Mouse (Mus musculus) thymus, postnatal 36 days (tissue): ENCODE measurements around the gene Ccdc148.

Source experiments
- DNase-seq, 2 experiments: peaks; one replicate each; pipeline ENCODE4 v3.0.0; 2022; ENCODE audit warnings: mixed read lengths in 2 of 2

Gene Ccdc148

GRCm38 (mm10) chr2:59160605-59160963 is at the start of gene Ccdc148, which contains the start of gene Pkp4:
Gene Ccdc148 (minus strand): TSS chr2:59160683.
Gene Pkp4 (plus strand): TSS chr2:59160850.
- peak; percentile 88 to 94 for DNase-seq

DNA sequence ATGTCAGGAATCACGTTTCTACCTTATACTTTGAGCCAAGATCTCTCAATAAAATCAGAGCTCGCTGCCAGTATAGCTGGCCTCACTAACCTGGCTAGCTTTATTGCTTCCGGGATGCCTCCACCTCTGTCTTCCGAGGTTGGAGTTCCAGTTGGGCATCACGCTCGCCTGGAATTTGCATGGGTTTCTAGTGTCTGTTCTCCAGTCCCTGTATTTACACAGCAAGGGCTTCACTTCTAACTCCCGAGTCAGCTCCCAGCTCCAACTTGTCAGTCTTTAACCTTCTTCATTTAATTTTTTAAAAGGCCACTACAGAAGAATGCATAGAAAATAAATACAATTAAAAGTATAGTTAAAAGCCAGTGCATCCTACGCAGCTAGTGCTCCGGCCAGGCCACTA is 47.8 kb upstream of the Ccdc148 start:
- no peak for DNase-seq

GRCm38 (mm10) chr2:59207725-59208124 is 47.2 kb upstream of the Ccdc148 start:
- no peak for DNase-seq

DNA sequence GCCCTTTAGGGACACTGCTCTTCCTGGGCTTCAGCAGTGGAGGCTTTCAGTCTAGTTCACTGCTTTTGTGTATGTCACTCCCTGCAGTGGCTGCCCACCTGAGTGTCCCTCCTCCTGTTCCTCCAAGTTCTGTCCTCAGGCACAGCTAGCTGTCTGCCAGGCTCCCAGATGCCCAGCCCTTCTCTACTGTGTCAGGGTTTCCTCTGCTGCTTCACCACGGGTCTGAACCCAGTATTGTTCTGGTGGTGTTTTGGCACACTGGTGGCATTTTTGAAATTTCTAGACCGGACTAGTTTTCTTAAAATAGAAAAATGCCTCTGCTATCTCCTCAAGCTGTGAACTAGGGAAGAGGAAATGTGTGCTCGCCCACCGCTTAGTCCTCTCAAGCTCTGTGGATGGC is 46.8 kb upstream of the Ccdc148 start:
- DNase-seq = no peak

GRCm38 (mm10) chr2:59206190-59206589 is 45.7 kb upstream of the Ccdc148 start:
- DNase-seq = no peak

DNA sequence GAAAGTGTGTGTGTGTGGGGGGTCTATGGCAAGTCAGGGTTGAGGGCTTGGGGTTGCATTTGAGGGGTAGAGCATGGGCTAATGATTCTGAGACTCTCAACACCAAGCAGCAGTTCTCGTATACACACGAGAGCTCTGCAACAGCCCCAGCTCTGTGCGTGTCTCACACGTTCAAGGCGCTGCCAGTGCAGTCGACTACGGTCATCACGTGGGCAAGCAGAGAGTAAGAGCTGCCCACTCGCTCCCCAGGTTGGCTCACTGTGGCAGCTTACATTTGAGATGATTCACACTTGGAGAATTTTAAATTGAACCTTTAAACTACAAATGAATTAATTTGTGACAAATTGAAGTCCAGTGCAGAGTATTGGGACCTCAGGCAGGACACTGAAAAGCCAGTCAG is 44.6 kb upstream of the Ccdc148 start:
- DNase-seq = no peak

DNA sequence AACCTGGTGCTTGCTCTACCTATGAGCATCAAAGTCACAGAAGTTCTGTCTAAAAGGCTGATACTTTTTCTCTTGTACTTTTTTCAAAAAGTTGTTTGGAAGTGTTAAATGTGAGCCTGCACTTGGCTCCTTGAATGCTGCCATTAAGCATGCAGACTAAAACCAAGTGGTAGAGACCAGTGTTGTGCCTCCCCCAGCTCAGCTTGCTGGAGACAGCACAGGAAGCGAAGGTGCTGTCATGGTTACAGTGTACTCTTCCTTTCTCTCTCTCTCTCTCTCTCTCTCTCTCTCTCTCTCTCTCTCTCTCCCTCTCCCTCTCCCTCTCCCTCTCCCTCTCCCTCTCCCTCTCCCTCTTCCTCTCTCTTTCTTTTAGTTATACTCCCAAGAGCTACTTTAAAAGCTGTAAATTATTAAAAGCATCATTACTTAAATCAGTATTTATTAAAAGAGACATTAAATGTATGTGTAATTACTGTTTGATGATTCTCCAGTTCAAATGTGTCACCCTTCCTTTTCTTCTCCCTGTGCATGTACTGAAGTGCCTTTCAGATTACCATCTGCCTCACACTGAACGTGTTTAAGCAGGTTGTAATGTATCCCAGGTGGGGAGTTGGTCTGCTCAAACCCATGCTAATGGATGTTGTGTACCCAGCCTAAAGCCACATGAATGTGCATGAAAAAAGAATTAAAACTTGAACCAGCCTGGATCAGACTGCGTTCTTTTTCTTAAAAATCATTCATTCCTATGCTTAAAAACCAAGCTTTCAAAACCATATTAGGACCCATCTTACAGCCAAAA is 43.3 kb upstream of the Ccdc148 start:
- no peak for DNase-seq

- DNase-seq = no peak
These were observed 42.4 kb upstream of the Ccdc148 start for GRCm38 (mm10) chr2:59202930-59203329.

DNA sequence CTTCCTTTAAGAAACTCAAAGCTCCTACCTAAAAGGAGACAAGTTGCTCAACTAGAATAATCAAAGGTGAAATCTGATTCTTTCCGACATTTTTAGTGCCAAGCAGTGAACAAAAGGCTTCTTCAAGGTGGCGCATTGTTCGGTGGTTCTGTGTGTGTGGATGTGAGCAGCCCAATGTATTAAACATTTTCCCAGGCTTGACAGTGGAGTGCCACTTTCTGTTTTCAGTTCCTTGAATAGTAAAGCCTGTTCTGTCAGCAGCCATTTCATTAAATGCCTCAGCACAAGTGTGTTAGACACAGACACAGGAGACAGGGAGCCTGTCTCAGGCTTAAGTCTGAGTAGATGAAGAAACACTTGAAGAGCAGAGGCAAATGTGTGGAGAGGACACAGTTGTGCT is 40.0 kb upstream of the Ccdc148 start:
- no peak for DNase-seq

GRCm38 (mm10) chr2:59199476-59199976 is 39.0 kb upstream of the Ccdc148 start:
- DNase-seq = no peak

DNA sequence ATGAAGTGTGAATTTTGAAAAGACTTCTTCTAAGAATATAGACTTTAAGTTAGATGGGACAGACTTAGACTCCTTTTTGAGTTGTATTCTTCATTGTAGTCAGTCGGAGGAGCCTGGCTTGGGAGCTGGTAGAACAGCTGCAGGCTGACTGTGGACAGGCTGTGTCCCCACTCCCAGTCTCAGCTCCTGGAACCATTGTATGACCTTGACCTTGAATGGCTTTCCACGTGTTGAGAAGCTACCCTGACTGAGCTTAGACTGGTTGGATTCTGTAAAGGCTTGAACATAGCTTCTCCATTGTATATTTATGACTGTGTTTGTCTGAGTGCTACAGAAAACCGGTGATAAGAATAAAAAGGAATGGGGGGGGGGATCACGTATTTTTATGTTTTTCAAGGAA is 36.7 kb upstream of the Ccdc148 start:
- no peak for DNase-seq

GRCm38 (mm10) chr2:59193117-59193516 is 32.6 kb upstream of the Ccdc148 start:
- DNase-seq = no peak

DNA sequence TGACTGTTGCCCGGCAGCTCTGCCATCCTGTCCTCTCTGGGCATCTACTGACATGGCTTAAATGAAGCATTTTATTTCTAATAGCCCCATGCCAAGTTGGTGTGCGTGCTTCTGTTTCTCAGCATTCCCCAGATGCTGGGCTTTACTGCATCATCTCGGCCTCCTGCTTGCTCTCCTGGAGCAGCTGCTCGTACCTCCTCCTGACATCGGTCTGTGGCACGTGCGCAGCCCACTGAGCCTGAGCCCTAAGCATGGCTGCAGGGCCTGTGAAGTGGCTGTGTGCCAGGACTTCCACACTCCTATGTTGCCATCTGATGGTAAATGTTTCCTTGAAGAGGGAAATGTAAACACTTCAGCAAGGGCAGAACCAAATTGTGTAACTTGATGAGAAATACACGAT is 31.0 kb upstream of the Ccdc148 start:
- no peak for DNase-seq

- DNase-seq = no peak
These were observed 29.7 kb upstream of the Ccdc148 start for GRCm38 (mm10) chr2:59190186-59190585.

DNA sequence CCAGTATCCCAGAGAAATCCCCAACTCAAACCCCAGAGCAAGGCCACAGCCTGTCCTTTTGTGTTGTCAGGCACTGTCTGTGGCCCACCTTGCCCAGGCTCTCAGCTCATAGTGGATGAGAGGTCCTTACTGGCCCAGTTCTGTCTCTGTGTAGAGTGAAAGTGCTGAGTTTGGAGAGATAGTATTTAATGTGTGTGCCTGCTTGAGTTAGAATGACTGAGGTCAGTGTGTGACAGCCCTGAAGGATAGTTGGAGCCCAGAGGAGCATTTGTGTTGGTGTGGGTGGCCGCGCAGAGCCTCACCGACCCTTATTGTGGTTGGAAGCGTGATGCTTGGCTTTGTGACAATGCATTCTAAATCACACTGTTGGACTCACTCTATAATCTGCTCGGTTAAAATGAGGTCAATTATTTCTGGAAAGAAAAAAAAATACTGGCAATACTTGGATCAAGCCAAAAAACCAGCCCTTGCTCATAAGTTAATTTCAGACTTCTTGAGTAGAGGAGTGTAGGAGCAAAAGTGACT is 29.2 kb upstream of the Ccdc148 start:
- no peak for DNase-seq

DNA sequence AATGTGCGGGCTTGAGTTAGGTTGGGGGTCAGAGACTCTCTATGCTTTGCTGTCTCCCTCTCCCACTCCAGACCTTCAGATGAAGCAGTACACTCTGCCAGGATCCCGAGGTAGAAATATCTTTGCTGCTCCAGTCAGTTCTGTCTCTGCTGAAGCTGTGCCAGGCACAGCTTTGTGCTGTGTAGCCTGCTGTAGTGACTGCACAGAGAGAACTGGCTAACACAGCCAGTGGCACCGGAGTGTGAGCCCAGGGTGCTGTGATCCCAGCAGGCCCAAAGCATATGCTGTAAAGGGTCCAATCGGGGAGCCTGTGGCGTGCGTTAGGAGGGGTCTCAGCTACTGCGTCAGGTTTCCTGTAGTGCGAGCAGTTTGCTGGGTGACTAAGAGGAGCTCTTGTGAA is 27.8 kb upstream of the Ccdc148 start:
- no peak for DNase-seq

GRCm38 (mm10) chr2:59186966-59187365 is 26.5 kb upstream of the Ccdc148 start:
- DNase-seq = no peak

DNA sequence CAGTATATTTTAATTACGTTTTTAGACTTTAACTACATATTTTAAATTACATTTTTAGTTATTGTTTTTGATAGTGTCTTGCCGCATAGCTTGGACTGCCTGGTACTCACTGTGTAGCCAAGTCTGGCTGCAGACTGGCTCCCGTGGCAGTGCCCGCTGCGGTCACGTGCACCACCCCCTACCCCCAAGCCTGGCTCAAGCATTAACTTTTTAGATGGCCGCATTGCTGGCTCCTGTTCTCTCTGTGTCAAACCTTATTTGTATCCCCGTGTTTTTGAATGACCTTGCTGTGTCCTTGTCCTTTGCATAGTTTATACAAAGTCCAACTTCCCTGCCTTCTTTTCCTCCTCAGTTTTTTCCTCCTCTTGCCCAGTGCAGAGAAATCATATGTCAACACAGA is 25.6 kb upstream of the Ccdc148 start:
- no peak for DNase-seq

DNA sequence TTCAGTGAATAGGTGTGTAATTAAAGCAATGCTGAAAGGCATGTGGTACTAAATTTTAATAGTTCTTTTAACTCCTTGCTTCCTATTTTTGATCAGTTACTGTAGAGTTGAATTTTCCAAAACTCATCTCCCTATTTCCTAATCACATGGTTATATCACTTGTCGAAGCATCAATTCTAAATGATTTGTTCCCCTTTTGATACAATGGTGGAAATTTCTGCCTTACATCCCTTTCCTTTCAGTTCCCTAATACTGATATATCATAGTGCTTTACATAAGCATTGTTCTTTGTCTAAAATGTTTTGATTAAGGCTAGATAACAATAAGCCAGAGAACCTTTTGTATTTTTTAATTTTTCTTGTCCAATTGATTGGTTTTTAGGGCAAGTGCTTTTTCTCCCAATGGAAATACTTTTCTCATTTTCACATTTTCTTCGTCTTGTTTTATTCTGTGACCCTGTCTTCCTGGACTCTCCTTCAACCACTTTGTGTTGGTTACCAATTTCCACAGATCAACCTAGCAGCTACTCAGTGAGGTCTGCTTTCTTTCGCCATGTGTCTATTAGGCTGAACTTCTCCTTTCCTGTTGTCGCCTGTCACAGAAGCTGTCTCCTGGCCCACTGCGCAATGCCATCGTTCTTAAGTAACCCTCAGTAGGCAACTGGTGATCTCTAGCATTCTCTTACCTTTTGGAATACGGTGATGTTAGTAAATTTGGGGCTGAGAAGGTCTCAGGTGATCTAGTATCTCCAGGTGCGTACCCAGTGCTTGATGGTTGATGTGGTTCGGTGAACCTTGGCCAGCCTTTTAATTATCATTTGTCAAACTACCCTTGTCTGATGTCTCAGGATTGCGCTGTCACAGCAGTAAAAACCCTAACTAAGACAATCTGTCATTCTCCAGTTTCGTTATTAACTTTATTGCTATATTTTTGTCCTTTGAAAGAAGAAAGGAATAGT is 23.9 kb upstream of the Ccdc148 start:
- DNase-seq = no peak

DNA sequence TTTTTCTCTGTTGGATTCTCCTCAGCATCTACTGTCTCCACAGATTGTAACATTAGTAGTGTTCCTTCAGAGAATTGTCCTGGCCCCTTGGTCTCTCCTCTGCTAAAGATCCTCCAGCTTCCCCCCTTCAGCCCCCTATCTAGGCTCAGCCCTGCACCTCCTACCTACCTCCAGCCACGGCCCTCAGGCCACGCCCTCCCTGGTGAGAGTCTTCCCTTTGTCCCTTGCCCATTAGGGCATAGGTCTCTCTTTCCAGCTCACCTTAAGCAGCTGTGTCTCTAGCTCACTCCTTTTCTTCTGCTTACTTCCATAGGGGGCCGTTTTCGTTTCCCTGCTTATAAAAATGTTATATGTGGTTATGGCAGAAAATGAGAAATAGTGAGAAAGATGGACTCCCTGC is 23.1 kb upstream of the Ccdc148 start:
- no peak for DNase-seq

DNA sequence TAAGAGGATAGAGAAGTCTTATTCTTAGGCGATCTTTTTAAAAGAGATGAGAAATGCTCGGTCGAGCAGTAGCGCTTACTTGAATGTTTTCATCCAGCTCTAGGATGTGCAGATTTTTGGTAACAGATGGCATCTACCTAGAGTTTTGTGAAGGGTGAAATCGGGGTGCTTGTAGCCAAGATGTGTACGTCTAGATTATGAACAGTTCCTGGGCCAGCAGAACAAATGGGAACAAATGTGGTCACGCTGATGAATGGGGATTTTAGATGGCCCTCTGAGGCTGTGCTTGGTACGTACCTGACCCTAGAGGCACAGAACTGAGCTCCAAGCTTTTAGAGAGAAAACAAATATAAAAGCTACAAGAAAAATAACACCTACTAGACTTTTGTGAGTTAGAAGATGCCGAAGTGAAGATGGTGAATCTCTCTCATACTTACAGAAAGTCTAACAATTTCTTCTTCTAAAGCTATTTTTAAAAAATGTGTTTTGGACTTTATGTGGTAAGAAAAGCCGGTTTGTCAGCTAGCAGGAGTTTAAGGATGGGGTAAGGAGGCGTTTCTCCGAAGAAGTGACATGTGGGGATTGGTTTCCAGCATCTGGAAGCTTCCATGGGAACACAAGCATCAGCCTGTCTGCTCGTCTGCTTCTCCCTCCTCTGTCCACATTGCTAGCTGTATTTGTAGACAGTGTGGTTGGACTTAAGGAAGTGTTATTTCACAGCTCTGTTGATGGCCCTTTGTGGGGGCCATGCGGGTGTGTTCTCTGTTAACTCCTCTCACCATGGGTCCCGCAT is 21.0 kb upstream of the Ccdc148 start:
- DNase-seq = no peak

DNA sequence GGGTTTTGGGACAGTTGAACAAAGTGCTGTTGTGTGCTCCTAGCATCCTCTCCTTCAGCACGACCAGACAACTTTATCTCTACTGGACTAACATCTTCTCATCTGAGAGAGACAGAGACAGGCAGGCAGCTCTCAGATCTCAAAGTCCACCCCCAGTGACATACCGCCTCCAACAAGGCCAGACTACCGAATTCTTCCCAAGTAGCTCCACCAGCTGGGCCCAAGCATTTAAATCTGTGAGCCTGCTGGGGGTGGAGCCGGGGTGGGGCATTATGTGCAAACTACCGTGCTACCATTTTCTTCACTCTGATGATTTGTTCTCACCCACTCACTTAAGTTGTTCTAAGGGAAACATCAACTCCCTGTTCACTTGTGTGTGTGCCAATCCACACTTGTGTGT is 19.0 kb upstream of the Ccdc148 start:
- no peak for DNase-seq

DNA sequence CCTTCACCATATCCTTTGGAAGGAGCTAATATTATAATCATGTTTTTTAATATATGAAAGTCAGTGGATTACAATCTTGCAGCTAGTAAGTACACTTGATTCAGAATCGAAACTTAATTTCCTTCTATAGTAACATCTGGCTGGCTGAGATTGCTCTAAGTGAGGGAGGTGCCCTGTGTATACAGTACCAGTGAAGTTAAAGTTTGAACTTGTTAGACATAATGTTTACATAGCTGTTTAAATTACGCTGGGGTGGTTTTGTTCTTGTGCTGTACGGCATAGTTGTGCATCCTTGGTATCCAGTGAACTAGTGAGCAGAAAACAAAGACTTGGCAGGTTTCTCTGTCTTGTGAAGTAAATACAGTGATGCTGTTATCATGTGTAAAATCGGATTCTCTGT is 18.5 kb upstream of the Ccdc148 start:
- no peak for DNase-seq
